Mouse (Mus musculus): ENCODE data around the gene Trim2.

GRCm38 (mm10) chr3:84235420-84236304 is 71.0 kb downstream of the Trim2 start:
- TF ChIP-seq CTCF (IDR thresholded peaks at IDR 0.05; ENCODE audit: control insufficient read depth, insufficient read depth, insufficient replicate concordance, low read depth, low read length) = no peak
- no peak for TF ChIP-seq POLR2A (IDR thresholded peaks at IDR 0.05; ENCODE audit: control insufficient read depth, low read depth, low read length)

Measured in testis, adult 2 months (tissue).